ENCODE assay signal across 8 mouse cellular contexts in the genomic region with DNA sequence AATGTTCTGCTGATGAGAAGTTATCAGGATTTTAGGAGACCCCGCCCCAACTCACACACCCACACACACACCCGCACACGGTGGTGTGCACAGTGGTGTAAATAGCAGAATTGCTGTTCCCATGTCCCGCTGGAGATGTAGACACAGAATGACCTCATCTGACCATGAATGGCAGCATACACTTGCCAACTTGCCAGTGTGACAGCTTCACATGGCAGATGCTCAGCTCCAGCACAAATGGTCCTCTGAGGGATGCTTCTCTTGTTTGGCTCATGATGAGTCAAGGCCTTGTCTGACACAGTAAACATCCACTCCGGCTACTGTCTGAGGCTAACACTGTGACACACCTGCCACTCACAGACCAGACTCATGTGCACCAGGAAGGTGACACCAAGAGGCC. TPM values are rescaled to one million over a fixed set of nuclear protein-coding genes. Genes with fewer than 3 reads are reported as not detected.
DNase-seq lines count a peak whose midpoint lies in the region; ATAC-seq lines count a peak whose summit lies in the region.

No protein-coding gene starts in this region.

- no peak overlapping the region for H3K4me2 ChIP-seq in forebrain, embryonic 15.5 days (replicated peaks)

- no peak overlapping the region for H3K9ac ChIP-seq in forebrain, embryonic 15.5 days (replicated peaks)

- peak overlapping the region; percentile 84 for H3K27ac ChIP-seq in forebrain, embryonic 15.5 days (replicated peaks)

- no peaks in the 10 kb centered on the region for H3K9me3 ChIP-seq in forebrain, embryonic 15.5 days

- 51% methylated on average over 5 of the region's 5 CpGs for WGBS in forebrain, embryonic 15.5 days

- H3K4me3 ChIP-seq in forebrain, embryonic 15.5 days = no peak overlapping the region

- ATAC-seq in forebrain, embryonic 15.5 days (replicated peaks) = no peak

- peak; percentile 43 to 49 for DNase-seq in heart, adult 18-20 months
- no peak for DNase-seq in heart, adult 9 months (ENCODE audit: low spot score in 2 of 2)
- peak; percentile 97 for DNase-seq in brain, adult 2 months (ENCODE audit: low read depth, low spot score)
- DNase-seq in layer of hippocampus, adult 9-10 months (ENCODE audit: low spot score) = peak; percentile 79
- DNase-seq in lung, postnatal 14 days = peak; percentile 31
- DNase-seq in urinary bladder, postnatal 36 days (ENCODE audit: low spot score in 2 of 2) = no peak
- no peak for DNase-seq in ovary, postnatal 14 days (ENCODE audit: low spot score)

- no peaks in the 10 kb centered on the region for H3K36me3 ChIP-seq in forebrain, embryonic 15.5 days

- H3K4me1 ChIP-seq in forebrain, embryonic 15.5 days = peaks cover 29% of the 10 kb centered on the region

- no peaks in the 10 kb centered on the region for H3K27me3 ChIP-seq in forebrain, embryonic 15.5 days

RNA-seq across cellular contexts. Expression of a gene that starts 44.4 kb away (rescaled TPM):
- under 1 TPM; 0.47 to 0.75 TPM for total RNA-seq in heart, adult 18-20 months (2021)
- 4.4 and 5.3 TPM in 2 replicates for polyA plus RNA-seq in forebrain, embryonic 15.5 days (2015; fragmentation: Nextera tagmentation; extraction: Ambion mirVana)

Comparison
In these comparisons a context has a peak if more than half of its experiments do, and no peak if none do; other contexts are left out.
1. DNase-seq: peak in heart, adult 18-20 months (2 of 2), brain, adult 2 months (single experiment), layer of hippocampus, adult 9-10 months (single experiment) and lung, postnatal 14 days (single experiment); none in heart, adult 9 months (0 of 2), urinary bladder, postnatal 36 days (0 of 2) and ovary, postnatal 14 days (single experiment).